Mouse (Mus musculus): ENCODE results near the gene Cdk6.
A peak's percentile ranks its signal among the peaks of the same experiment; 100 is the strongest.

Gene Cdk6

GRCm38 (mm10) chr5:3483054-3483722 lies 141.9 kb downstream of the Cdk6 start:
- DNase-seq (ENCODE audit: low spot score), result no peak

DNA sequence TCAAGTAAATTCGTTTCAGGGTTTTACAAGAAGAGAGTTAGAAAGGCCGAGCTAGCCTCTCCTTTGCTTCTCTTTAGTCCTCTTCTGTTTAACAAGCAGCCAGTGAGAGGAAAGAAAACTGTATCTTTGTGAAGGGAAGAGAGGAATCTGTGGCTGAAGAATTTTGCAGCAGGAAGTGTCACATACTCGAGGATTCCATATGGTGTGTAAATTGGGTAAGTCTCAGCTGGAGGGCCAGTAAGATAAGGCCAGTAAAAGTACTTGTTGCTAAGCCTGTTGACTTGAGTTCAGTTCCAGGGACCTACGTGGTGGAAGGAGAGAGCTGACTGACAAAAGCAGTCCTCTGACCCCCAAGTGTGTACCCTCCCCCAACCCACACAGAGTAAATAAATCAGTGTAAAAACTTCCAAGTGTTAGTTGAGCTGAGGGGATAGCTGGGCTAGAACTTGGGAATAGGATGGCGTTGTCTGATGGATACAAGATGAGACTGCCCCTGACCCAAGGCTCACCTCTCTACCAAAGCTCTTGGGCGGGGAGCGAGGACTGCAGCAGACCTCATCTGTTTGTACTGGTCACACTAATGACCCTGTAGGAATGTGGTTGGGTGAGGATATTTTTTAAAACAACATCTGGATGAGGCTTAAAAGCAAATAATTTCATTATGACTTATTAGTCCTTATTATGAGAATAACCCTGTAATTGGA lies 145.4 kb downstream of the Cdk6 start:
- DNase-seq (ENCODE audit: low spot score), result no peak

GRCm38 (mm10) chr5:3488146-3488774 lies 147.0 kb downstream of the Cdk6 start:
- DNase-seq (ENCODE audit: low spot score), result no peak

GRCm38 (mm10) chr5:3490358-3490757 lies 149.1 kb downstream of the Cdk6 start:
- DNase-seq (ENCODE audit: low spot score), result no peak

GRCm38 (mm10) chr5:3491084-3491483 lies 149.8 kb downstream of the Cdk6 start:
- no peak for DNase-seq (ENCODE audit: low spot score)

DNA sequence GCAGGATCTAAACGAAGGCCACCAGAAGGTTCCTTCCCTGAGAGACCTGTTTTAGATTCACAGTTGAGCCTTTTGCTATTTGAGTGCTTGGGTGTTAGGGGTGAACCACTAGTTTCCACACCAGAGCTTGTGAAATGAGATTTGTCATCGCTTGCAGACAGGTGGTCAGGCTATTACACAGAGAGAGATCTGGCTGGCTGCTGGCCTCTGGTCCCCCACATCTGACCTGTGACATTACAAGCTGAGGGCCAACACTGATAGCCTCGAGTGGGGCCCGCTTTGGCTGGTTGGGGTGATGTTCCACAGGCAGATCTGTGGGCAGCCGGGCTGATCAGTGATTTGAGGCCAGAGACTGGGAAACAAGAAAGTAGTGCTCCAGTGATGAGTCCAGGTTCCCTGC lies 150.6 kb downstream of the Cdk6 start:
- no peak for DNase-seq (ENCODE audit: low spot score)

DNA sequence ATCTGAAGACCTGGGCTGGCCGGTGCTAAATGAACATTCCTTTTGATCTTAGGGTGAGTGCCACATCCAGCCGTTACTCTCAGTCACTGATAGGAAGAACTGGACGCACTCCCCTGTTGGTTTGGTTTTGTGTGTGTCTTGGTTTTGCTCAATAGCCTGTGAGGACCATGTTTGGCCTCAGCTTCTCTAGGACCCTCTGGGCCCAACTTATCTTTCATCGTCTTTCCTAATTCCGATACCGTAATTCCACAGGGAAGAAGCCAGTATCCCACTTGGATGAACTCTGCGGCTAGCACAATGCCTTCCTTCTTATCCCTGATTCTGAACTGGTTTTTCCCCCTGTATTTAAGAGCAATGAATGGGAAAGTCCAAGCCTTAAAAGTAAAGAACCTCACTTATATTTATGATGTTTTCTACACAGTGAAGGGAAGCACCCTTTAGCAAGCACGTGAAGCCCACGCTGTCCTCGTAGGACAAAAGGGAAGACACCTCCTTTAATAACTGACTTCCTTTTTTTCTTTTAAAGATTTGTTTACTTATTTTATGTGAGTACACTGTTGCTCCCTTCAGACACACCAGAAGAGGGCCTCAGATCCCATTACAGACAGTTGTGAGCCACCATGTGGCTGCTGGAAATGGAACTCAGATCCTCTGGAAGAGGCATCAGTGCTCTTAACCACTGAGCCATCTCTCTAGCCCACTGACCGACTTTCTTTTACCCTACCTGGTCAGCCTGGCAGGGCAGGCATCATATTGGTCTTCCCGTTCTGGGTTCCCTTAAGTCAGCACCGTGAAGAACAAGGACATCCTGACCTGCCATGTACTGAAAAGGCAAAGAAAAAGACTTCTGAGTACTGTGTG lies 151.7 kb downstream of the Cdk6 start:
- no peak for DNase-seq (ENCODE audit: low spot score)

GRCm38 (mm10) chr5:3493968-3494367 lies 152.7 kb downstream of the Cdk6 start:
- no peak for DNase-seq (ENCODE audit: low spot score)

DNA sequence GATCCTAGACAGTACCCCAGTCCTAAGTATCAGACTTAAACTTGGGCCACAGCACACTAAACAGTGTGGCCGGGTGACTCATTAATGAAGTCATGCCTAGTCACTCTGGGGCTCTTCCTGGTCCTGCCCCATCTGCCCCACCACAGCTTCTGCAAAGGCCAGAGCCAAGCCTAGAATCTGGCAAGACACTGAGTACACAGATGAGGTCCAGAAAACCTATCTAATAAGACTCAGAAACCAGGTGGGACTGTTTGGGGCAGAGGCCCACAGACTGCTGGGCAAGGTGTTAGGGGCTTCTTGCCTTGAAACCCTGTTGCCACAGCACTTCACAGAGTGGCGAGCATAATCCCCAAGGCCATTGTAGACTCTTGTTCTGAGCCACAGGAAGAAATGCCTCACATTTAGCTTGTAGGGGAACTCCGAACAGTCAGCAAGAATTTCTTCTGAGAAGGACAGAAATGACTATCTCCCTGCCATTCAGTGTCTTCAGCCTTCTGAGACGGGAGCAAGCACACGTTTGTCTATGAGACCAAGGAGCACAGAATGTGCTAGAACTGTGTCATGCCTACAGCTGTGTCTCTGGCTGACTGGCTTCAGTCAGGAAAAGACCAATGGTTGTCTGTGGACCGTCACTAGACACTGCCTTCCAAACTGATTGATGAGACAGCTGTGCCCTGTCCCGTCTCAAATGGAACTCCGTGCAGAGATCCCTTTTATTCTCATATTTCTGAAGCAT lies 153.3 kb downstream of the Cdk6 start:
- DNase-seq (ENCODE audit: low spot score), result no peak

DNA sequence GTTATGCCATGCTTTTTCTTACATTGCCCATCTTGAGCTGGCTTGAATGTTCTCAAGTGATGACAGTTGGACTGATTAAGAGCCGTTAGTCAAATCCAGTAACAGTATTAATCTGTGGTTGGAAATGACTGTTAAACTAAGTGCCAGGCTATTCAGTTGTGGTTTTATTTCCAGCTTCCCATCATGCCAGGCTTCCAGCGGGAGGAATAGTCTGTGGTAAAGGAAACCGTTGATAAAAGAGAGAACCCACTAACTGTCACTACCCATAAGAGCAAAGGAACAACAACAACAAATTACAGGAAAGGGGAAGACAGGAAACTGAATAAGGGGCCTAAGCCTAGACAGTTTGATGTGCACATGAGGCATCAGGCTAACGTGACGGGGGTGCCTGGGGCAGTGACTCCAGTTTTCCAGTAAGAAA lies 156.2 kb downstream of the Cdk6 start:
- no peak for DNase-seq (ENCODE audit: low spot score)

GRCm38 (mm10) chr5:3500298-3500697 lies 159.0 kb downstream of the Cdk6 start:
- DNase-seq (ENCODE audit: low spot score), result no peak

GRCm38 (mm10) chr5:3500957-3501563 lies 159.8 kb downstream of the Cdk6 start:
- no peak for DNase-seq (ENCODE audit: low spot score)

DNA sequence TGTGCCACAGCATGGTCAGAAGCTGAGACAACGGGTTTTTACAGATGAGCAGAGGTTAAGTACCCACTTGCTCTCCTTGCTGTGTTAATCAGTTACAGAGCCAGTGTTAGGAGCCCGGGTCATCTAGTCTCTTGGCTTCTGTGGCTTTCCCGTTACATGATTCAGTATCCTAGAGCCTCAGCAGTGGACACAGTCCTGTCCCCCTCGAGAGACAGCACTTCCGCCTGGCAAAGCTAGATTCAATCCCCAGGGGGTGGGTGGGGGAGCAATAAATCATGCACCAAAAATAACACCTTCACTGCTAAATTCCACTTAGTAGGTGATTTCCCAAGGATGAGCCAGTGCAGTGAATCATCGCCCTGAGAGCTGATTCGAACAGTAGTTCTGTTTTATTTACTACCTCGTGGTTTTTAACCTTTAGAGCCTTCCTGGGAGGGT lies 160.3 kb downstream of the Cdk6 start:
- no peak for DNase-seq (ENCODE audit: low spot score)

- DNase-seq (ENCODE audit: low spot score), result peak; percentile 60
Measured at GRCm38 (mm10) chr5:3502610-3503350, 161.5 kb downstream of the Cdk6 start.

GRCm38 (mm10) chr5:3503373-3503772 lies 162.1 kb downstream of the Cdk6 start:
- DNase-seq (ENCODE audit: low spot score), result no peak

DNA sequence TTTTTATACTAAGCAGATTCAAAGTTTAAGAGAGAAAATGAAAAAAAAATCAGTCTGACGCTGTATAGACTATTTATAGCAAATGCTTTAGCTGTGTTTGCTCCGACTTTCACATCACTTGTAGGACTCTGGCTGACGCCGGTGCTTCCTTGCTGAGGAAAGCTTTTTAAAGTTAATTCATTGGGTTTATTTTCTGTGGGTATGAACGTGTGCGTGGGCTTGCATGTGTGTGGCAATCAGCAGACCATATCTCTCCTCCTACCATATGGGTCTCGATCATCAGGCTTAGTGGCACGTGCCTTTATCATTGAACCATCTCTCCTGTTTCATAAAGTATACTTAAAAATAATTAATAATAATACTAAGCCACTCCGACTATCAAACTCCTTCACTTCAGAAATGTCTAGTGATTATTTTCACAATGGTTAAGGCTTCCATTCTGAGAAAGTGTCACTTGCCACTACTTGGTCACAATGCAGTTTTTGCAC lies 162.6 kb downstream of the Cdk6 start:
- no peak for DNase-seq (ENCODE audit: low spot score)

DNA sequence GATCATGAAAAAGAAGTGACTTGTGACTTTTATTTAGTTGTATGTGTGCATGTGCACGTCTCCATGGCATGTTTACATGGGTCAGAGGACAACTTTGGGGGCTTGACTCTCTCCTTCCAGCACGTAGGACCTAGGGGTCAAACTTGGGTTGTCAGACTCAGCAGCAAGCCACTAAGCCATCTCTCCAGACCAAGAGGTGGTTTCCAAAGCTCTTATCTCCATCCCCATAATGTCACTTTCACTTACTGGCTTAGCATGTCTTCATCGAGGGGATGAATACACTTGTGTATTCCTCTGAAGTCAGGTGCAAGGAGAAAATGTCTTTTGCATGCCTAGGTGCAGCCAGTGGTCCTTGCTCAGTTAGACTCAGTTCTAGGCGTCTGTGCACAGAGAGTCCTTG lies 163.2 kb downstream of the Cdk6 start:
- DNase-seq (ENCODE audit: low spot score), result no peak

- DNase-seq (ENCODE audit: low spot score), result no peak
Measured at GRCm38 (mm10) chr5:3505553-3505952, 164.3 kb downstream of the Cdk6 start.

GRCm38 (mm10) chr5:3508480-3509381 lies 167.4 kb downstream of the Cdk6 start:
- no peak for DNase-seq (ENCODE audit: low spot score)
